Mouse (Mus musculus): ENCODE results near the gene Capn1.
A peak's percentile ranks its signal among the peaks of the same experiment; 100 is the strongest.

Gene Capn1

DNA sequence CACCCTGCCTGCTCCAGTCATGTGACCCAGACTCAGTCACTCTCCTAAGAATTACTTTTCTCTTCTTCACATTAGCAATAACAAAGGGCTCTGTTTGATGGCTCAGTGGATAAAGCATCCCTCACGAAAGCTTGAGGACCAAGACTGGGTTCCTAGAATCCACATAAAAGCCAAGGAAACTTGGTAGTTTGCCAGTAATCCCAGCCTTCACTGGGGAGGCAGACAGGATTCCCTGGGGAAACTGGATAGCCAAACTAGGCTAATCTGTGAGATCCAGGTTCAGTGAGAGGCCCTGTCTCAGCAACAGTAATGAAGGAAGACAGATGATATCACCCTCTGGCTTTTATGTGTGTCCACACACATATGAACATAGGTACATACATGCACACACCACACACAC is 24.8 kb downstream of the Capn1 start:
- DNase-seq (ENCODE audit: extremely low spot score, low spot score): no peak

DNA sequence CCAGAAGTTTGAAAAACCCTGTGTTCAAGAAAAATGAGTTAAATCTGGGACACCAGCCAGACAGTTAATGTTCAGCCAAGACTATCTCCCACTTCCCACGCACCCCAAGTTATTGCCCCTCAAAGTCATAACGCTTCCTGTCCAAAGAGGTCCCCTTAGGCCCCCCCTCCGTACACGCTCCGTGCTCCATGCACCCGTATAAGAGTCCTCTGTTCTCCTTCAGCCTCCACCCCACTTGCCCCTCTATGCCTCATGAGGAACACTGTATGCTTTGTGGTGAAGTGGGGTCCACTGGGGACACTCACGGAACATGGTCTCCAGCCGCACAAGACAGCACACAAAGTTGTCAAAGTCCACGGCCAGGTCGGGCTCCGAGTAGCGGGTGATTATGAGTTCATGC is 25.7 kb downstream of the Capn1 start:
- DNase-seq (ENCODE audit: extremely low spot score, low spot score): no peak

DNA sequence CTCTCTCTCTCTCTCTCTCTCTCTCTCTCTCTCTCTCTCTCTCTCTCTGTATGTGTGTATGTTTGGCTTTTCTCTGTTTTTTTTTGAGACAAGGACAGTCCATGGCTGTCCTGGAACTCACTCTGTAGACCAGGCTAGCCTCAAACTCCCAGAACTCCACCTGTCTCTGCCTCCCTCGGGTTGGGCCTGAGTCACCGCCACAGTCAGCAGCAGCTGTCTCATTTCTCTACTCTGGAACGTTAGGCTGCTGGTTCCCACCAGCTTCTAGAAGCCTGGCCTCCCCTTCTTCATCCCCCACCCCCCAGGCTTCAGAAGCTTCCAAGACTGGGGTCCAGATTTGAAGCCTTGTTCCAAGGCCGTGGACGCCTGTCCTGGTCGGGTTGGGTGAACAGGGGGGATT is 26.1 kb downstream of the Capn1 start:
- no peak for DNase-seq (ENCODE audit: extremely low spot score, low spot score)

DNA sequence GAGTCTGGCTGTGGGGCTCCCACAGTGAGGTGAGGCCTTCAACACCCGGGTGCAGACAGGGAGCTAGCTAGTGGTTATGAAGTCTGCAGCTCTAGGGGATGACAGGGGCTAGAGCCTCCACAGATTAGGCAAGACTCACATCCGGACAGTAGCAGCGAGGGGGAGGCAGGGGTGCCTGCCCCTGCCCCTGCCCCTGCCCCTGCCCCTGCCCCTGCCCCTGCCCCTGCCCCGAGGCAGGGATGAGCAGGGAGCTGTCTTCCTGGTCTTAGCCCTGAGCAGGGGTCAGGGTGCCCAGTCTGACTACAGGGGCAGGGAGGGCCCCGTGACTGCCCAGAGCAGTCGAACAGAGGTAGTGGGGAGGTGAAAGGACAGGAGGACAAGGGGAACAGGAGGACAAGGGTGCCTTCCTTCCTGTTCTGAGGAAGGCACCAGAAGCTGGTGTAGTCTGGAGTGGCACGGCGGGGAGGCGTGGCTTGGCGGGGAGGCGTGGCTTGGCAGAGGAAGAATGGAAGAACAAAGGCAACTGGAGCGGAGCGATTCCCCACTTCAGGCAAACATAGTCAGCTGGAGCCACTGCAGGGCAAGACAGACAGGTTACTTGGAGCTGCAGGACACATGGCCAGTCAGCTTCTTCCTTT is 26.8 kb downstream of the Capn1 start:
- peak; percentile 74 for DNase-seq (ENCODE audit: extremely low spot score, low spot score)

DNA sequence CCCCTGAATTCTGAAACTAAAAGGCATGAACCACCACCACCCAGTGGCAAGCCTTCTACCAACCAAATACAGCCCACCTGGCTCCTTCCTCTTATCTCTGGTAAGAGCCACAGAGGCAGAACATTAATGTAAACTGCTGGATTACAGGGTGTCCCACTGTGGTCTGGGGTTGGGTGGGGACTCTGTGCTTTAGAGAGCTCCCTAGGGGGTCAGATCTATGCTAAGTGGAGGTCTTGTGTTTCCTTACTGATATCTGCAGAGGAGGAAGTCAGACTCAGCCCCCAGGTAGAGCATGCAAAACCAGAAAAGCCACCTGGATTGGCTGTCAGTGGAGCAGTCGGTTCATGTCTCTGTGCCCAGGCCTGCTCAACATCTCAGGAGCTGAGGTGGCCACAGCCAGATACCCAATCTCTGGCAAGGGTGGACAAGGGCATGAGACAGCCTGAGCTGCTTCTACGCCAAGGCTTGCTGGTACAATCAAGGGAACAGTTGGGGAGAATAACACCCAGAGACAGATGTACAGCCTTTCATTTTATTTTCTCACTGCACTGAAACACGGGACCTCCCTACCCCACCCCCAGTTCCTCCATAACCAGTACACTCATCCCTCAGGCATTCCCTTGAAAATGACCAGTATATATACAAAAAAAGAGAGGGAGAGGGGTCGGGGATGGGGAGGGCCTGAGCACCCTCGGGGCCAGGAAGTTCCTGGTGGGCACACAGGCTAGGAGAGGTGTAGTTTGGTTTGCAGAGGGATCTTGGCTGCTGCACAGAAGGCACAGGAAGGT is 27.5 kb downstream of the Capn1 start:
- DNase-seq (ENCODE audit: extremely low spot score, low spot score): no peak

DNA sequence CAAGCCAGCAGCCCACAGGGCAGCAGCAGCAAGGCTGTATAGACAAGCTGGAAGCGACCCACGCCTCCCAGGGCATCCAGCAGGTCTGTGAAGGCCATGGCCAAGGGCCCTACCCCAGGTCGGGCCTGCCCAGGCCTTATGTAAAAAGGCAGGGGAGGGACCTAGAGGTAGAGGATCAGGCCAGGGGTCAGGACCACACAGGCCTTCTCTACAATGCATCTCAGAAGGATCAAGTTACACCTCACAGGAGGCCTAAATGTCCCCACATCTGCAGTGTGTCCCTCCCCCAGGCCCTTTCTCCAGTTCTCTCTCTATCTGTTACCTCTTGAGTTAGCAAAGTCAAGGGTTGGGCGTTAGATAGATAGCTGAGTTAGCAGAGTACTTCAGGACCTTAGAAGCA is 29.7 kb downstream of the Capn1 start, which contains the start of gene Slc22a20:
Slc22a20 (minus strand) TSS at position 101 of the 400 bp plus-strand sequence.
- no peak for DNase-seq (ENCODE audit: extremely low spot score, low spot score)

DNA sequence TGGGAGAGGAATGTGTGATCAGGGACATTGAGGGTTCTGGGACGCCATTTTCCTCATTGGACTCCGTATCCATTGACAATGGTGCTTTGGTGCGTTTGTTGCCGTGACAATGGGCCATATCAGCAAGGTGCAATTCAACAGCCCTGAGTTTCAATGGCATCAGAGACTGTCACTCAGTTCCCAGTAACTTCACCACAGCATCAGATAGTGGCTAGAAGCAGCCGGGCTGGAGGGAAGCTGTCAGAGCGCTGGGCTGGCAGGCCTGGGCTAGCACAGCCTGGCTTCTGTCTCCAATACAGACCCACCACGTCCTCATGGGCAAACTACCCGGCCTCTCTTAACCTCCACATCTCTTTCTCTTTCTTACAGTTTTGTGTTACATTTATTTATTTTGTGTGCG is 35.2 kb downstream of the Capn1 start:
- DNase-seq (ENCODE audit: extremely low spot score, low spot score): no peak

DNA sequence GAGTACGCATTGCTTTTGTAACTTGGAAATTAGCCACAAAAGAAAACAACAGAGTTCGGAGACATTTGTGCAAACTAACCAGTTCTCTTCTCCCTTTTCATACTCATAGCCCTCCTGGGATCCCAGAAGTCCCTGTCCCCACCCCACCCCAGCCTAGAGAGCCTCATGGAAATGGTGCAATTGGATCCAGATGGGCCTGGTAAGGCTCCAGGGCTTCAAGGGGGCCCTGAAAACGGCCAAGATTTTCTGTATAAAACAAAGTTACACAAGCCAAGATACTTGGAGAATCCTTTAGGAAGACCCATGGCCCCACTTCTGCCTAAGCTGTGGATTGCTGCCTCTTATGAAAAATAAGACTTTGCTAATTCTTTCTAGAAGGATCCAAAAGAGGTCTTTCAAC is 38.0 kb downstream of the Capn1 start:
- no peak for DNase-seq (ENCODE audit: extremely low spot score, low spot score)

DNA sequence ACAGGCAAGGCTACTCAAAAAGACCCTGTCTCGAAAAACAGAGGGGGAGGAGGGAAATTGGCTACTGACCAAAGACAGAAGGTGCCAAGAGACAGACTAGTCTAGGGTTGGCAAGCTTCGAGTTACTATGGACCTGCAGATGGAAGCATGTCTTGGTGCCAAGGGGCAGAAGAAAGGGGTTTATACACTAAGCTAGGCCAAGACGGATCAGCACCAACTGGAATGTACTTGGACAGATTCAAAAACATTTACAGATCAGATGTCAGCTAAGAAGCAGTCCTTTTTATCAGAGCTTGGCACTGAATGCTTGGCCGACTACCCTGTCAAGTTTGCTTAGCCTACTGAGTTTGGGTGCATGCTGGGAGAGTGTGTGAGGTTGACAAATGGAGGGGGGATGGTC is 40.0 kb downstream of the Capn1 start:
- DNase-seq (ENCODE audit: extremely low spot score, low spot score): no peak

DNA sequence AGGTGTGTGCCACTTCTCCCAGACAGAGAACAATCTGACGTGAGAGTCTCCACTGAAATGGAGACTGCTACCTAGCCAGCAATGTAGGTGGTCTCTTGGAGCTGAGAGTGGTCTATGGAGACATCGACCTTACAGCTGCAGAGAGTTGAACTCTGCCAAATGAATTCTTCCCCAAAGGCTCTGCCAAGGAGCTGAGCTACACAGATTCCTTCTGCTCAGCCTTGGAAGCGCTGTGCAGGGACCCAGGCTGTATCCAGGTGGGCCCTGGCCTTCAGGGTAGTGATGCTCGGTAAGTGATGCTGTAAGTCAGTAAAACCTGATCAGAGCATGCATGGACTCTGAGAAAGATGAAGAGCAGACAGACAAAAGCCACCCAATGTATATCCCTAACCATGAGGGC is 40.6 kb downstream of the Capn1 start:
- no peak for DNase-seq (ENCODE audit: extremely low spot score, low spot score)

DNA sequence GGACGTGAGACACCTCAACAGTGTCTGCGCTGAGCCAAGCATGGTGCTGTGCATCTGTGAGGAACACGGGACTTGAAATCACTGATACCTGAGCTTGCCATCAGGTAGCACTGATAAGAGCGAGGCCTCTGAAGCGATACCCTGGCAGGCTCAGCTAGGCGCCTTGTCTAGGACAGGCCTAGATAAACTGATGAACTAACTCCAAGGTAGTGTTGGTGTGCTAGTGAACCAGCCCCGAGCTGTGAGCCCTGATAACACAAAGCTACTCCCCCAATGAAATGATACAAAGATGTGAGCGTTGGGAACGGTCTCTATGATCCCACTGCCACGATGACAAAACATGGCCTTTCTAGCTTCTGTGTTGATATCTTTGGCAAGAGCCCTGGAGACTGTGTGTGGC is 48.0 kb downstream of the Capn1 start:
- DNase-seq (ENCODE audit: extremely low spot score, low spot score): no peak

DNA sequence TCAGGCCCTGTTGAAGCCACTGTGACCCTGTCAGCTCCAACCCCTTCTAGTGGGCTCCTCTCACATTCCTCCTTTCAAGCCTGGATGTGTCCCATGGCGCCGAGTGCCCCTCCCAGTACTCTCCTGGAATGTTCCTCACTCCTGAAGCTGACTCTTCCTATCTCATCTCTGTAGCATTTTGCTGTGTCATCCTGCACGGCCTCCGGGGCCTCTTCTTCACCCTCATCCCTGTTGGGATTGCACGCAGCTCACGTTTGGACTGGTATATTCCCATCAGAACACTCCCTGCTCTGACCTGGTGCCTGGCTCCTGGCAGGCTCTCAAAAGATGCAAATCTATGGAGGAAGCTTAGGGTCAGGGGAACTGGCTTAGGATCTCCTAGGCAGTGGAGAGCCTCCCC is 48.9 kb downstream of the Capn1 start:
- DNase-seq (ENCODE audit: extremely low spot score, low spot score): no peak

DNA sequence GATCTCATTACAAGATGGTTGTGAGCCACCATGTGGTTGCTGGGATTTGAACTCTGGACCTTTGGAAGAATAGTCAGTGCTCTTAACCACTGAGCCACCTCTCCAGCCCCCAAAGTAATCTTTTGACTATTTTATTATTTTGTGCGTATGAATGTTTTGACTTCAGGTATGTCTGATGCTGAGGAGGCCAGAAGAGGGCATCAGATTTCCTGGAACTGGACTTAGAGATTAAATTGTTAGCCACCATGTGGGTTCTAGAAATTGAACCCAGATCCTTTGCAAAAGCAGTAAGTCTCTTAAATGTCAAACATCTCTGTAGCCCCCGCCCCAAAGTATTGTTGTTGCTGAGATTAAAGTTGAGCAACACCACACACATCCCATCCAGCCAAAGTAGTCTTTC is 49.8 kb downstream of the Capn1 start:
- no peak for DNase-seq (ENCODE audit: extremely low spot score, low spot score)

DNA sequence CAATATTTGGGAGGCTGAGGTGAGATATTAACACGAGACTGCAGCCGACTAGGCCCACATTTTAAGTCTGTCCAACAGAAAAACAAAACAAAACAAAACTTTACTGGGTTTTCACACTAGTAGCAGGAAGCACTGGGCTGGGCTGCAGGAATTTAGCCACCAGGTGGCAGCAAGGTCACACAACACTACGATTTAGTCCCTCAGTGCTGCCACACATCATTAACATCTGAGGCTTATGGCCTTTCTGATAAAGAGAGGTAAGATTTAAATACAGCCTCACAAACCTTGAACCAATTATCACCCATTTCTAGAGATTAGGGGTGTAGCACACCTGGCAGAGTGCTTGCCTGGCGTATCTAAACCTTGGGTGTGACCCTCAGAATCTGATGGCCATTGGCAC is 50.4 kb downstream of the Capn1 start:
- DNase-seq (ENCODE audit: extremely low spot score, low spot score): peak; percentile 75

DNA sequence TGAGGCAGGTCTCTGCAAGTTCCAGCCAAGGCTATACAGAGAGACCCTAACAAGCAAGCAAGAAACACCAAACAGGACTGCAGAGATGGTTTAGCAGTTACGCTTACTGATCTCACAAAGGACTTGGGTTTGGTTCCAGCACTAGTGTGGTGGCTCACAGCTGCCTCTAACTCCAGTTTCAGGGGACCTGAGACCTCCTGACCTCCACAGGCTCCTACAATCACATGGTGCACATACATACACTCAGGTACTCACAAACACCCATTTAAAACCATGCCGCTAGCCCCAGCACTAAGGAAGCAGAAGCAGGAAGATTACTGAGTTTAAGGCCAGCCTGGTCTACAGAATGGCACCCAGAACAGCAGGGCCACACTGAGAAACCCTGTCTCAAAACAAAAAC is 50.9 kb downstream of the Capn1 start:
- DNase-seq (ENCODE audit: extremely low spot score, low spot score): no peak

DNA sequence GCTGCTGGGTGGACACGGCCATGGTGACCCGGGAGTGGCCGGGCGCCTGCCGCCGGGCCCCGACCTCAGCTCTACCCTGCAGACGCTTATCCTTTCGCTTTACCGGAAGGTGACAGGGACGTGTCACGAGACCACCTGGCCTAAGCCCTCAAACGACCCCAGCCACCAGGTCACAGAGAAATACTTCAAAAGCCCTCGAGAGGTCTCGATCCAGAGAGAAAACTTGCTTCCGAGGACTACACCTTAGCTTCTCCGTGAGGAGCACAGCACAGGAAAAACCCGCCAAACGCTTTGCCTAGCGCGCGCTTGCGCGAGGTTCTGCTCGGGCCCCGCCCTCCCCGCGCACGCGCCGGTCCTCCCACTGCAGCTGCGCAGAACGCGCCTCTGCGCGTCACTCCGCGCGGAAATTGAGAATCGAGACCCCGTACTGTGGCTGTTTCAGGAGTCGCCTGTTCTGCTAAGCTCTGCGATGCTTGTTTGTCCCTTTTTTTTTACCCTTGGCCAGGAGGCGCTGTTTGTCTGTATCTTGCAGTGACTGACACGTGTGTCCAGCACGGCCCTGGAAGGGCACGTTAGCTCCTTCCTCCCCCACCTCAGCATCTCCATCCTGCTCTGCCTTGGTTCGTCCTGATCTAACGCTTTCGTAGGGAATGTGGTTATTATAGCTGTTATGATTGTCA is 51.7 kb downstream of the Capn1 start, which contains the start of gene Pola2:
Pola2 (minus strand) TSS at position 320 of the 680 bp plus-strand sequence.
- DNase-seq (ENCODE audit: extremely low spot score, low spot score): peak; percentile 89

DNA sequence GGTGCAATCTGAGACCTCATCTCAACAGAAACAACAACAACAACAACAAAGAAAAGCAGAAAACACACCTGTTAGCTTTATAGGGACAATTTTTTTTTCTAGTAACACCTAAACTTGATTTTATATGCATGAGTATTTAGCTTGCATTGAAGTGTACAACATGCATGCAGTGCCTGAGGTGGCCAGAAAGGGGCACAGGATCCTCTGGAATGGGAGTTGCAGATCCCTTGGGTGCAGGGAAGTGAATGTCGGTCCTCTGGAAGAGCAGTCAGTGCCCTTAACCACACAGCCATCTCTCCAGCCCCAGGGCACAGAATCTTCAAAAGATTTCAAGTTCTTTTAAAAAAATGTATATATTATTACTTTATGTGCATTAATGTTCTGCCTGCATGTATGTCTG is 53.0 kb downstream of the Capn1 start:
- no peak for DNase-seq (ENCODE audit: extremely low spot score, low spot score)

DNA sequence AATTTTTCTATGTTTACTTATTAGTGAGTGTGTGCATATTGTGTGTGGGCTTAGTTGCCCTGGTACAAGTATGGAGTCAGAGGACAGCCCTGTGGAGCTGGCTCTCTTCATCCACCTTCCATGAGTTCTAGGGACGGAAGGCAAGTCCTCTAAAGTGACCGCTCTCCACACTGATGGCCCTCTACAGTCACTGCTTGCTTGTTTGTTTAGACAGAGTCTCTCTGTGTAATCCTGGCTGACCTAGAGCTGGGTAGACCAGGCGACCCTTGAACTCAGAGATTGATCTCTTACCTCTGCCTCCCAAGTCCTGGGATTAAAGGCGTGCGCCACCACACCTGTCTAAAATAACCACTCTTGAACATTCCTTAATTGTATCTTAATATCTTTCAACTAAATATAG is 58.3 kb downstream of the Capn1 start:
- DNase-seq (ENCODE audit: extremely low spot score, low spot score): no peak

DNA sequence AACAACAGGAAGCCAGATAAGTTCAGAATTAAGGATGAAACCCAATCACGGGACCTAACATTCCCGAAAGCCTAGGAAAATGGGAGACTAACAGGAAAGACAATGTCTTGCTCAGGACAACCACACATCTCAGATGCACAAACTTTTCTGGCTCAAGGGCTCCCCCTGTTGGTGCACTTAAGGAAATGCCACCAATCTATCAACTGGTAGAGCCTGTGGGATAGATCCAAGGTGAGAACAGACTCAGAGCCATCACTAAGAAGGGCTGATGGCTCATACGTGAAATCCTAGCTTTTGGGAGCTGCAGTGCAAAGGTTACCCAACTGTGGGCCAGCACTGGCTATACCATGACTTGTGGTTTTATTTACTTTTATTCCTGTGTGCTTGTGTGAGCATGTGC is 59.0 kb downstream of the Capn1 start:
- DNase-seq (ENCODE audit: extremely low spot score, low spot score): peak; percentile 83

DNA sequence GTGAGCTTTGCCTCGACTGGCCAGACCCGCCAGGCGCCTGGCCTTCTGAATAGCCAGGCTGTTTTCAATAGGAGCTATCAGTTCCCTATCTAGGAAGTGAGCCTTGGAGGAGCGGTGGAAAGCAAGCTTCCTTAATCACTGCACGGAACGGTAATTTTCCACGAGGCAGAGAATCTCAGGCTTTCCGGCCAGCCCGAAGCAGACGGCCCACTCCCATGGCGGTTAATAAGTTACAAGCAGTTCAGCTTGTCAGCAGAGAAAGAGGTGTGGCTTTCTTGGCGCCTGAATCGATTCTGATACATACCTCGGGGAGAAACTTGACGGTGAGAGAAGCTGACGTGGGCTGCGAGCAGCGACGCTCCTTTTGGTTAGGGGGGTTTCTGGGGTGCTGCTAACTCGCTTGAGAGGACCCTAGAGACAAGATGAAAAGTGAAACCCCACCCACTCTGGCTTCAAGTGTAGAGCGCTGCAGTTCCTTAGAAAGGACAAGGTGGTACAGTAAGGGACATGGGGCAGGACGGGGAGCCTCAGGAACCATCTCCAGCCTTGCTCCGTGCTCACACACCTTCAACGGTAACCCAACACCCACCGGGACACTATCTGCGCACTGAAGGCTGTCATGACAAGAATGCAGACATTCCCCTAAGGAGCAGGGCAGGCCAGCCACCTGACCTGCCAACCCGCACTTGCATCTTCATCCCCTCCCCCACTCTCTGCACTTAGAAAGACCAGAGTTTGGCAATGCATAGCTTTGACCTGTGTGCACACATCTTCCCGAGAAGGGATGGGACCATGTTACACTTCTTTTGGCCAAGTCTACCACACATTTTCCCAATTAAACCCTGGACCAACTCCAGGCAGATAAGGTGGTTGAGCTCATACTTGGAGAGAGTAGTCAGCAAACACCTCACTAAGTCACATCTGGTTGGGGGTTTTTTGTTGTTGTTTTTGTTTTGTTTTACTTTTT is 59.7 kb downstream of the Capn1 start:
- no peak for DNase-seq (ENCODE audit: extremely low spot score, low spot score)

DNA sequence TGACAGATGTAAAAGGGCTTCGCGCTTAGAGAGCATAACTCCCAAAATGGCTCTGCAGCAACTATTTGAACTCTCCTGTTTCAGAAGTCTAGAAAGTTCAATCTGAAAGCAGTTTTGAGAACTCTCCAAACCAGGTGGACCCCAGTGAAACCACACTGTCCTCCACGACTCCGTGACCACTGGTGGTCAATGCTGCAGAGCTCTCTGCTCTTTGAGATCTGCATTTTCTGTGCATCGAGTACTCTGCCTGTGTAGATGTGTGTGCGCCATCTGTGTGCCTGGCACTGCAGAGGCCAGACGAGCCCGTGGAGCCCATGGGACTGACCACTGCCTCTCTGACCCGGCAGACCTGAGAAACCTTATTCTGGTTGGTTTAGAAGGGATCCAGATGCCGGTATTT is 60.8 kb downstream of the Capn1 start:
- DNase-seq (ENCODE audit: extremely low spot score, low spot score): no peak

All from neural tube, embryonic 10.5 days (tissue).